Mouse (Mus musculus): ENCODE results near the gene Ckap4.

The Ckap4 gene

DNA sequence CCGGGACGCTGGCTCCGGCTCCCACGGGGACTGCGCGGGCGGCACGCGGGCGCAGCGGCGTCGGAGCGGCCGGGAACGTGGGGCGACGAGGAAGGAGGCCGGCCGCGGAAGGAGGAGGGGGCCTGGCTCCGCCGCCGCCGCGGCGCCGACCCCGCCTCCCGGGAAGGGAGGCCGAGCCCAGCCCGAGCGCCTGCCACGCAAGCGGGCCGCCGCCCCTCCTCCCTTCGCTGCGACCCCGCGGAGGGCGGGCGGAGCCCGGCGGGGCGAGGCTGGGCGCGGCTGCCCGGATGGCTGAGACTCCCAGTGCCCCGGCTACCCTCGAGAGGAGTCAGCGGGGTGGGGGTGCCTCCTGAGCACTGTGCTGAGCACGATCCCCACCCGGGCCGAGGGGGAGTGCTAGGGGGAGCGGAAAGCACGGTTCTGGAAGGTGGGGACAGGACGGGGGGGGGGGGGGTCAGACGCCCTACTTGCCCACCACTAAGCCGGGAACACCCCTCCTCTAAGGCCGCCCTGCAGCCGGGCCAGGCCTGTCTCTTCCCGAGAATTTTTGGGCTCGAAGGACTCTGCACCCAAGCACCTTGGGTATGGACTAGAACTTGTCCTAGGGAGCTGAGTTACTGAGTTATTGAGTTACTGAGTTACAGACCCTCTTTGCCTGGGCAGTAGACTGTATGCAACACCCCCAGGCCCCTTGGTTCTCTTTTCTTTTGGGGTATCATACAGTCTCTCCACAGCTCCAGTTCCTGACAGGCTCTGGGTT lies at the start of gene Ckap4:
TSS of gene Ckap4 (minus strand) at position 151 of the 760 bp plus-strand sequence.
- DNase-seq (ENCODE audit: low read depth, low spot score) = peak; percentile 65

DNA sequence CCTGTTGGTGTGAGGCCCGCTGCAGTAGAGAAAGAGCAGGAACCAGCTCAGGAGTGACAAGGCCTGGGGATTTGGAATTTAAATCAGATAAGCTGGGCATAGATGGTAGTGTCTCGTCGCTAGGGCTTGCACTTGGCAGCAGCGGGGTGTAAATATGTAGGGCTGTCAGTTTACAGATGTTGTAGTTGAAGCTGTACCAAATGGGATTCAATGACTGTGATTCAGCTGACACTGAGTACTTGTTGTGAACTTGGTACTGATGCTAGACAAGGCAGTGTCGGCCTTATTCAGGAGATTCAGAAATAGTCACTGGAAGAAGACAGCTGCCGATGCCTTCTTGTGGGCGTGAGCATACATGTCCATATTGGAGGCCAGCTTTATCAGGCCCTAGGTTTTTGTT lies 48.4 kb upstream of the Ckap4 start:
- DNase-seq (ENCODE audit: low read depth, low spot score) = no peak

DNA sequence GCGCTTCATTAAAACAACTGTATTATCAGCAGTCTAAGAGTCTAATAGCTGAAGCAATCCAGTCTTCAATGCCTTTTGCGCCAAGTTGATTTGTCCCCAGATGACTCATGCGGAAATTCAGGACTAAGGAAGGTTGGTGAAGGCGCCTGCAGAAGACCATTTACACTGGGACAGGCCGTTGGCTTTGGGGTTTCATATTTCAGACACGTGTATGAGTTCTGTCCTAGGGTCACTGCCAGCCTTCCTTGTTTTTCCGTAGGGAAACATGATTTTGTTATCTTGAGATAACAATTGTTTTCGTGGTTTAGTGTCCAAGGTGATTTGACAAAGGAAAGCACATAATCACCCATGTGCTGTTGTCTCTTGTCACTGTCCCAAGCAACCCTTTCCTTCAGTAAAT lies 47.3 kb upstream of the Ckap4 start:
- no peak for DNase-seq (ENCODE audit: low read depth, low spot score)

DNA sequence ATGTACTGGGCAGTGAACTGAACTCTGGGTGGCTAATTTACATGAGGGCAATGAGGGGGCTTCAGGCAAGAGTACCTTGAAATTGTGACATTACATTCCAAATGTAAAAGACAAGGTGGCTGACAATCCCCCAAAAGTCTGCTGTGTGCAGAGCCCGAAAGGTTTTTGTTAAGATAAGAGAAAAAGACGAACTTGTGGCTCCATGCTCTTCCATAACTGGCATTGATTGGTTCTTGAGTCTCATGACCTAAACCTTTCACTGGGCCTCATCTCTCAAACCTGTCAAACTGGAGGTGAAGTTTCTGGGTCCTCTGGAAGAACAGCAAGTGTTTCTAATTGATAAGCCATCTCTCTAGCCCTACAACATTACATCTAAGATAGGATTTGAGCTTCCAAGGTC lies 45.7 kb upstream of the Ckap4 start:
- DNase-seq (ENCODE audit: low read depth, low spot score) = no peak

DNA sequence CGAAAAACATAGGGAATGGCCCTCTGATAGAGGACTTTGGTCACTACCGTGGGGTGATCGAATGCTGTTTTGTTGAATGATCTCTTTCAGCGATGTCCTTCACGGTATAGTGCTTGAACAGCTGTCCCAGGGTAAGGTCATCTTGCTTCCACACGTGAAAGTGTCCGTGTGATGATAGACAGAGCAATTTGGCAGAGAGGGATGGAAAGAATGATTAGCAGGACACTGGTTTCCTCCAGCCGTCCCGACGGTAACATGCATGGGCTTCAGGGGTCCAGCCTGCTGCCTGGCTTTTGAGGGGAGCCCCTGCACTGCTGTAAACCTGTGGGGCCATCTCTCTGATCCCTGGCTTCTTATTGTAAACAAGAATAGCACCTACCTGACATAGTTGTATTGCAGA lies 44.9 kb upstream of the Ckap4 start:
- no peak for DNase-seq (ENCODE audit: low read depth, low spot score)

DNA sequence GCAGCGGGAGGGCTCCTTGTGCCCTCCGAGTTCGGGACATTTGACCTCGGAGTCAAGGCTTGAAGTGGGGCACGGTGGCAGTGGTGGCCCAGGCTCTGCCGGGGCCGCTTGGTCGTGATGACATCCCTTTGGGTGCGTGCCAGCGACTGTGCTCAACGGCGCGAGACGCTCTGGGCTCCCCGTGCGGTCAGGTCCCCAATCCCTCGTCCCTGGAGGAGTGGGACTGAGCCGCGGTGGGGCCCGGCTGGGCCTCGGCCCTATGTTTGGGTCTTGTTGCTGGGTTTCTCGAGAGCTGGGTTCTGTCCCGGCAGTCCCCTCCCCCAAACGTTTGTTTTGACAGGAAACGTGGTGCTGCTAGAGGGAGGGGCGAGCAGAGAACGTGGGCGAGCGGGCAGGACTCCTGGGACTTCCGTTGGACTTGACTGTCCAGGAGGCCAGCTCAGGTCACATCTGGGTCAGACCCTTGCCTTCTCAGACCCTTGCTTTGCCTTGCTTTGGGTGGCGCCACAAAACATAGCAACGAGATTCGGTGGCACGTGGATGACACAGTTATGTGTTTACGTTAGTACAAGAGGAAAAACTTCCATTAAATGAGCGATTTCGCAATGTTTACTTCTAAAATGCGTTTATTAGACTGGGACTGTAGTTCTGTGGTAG lies 43.3 kb upstream of the Ckap4 start:
- DNase-seq (ENCODE audit: low read depth, low spot score) = peak; percentile 88

DNA sequence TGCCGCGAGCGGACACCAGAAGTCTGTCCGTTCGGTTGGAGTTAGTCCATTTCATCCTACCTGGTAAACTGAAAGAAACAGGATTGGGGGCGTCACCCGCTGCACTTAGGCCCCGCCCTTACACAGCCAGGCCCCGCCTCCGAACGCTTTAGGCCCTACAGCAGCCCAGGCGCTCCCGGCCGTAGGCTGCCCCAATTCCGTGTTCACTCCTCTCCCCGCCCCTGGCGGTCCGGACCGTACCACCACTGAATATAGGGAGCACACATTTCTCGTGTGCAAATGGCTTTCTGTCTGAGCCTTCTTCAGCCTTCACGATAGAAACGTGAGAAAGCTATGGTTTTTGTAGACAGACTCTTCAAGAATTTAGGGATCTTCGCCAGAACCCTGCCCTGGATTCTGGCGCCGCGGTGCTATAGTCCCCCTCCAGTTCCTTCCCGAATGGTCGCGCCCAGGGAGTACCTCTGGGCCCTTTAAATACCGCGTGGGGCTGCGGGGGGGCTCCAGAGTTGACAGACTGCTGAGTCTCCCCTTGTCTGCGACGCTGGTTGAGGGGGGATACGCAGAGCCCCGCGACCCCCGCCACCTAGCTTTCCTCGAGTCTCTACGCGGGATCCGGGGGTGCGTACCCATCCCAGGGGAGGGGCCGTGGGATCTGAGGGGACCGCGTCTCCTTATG lies 42.7 kb upstream of the Ckap4 start, which contains the start of gene Tcp11l2:
TSS of gene Tcp11l2 (plus strand) at position 232 of the 676 bp plus-strand sequence.
- peak; percentile 97 for DNase-seq (ENCODE audit: low read depth, low spot score)

DNA sequence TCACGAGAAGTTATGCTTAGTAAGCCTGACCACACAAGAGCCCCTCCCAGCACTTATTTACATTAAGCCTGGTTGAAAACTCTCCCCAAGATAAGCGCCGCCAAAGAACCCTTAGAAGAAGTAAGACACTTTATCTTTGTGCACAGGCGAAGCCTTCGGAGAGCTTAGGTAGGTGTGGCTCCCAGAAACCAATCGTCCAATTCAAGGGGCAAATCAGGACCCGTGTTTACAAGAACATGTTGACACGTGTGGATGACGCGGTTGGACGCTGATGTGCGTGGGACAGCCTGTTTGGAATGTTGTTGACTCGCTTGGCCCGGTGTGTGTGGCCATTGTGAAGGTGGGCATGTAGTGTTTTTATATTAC lies 42.1 kb upstream of the Ckap4 start:
- DNase-seq (ENCODE audit: low read depth, low spot score) = no peak

DNA sequence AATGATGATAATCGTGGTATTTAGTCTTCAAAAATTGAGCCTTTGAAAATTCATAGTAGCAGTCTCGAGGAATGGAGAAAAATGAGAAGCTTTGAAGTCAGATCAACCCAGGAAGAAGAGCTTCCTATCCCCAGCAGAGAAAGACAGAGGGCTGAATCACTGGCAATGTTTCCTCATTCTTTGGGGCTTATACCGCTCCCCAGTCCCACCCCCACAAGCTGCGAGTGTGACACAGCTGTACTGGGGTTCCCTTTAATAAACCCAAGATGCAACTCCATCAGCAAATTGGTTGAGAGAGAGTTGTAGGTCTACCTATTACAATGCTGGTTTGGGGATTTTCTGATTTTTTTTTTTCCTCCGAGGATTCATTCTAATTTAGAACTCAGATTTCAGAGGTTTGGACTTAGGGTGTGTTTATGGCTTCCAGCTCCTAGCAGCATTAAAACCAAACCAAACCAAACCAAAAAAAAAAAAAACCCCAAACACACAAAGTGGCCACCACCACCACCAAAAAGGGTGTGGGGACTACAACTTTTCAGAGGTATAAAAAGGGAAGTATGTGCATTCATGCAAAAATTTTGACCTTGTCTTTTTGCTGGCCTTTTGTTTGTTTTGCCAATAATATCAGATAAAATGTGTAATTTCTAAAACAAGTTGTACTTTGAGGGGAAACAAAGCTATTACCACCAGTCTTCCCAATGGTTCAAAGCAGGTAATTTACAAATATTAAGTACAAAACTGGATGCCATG lies 40.0 kb upstream of the Ckap4 start:
- no peak for DNase-seq (ENCODE audit: low read depth, low spot score)

DNA sequence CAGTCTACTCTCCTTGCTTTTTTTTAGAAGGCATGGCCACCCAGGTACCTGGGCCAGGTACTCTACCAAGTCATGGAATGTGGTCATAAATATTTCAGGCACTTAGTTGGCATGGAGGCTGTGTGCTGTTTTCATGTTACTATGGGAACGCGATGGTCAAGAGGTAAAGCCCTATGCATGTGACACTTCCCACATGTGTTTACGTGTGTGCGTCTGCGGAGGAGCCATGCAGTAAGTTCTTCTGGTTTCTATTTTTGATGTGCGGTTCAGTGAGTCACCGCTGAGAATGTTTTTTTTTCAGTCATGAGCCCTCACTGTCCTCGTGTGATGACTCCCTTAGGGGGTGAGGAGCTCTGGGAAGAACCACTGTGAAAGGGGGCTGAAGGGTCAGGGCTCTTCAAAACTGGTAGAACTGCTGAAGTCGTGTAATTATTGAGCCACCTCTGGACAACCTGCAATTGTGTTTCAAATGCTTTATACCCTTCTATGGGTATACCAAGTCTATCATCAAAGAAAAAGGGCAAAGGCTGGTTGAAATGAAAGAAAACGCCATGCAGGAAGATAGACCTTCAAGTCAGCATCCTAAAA lies 37.3 kb upstream of the Ckap4 start:
- peak; percentile 19 for DNase-seq (ENCODE audit: low read depth, low spot score)

DNA sequence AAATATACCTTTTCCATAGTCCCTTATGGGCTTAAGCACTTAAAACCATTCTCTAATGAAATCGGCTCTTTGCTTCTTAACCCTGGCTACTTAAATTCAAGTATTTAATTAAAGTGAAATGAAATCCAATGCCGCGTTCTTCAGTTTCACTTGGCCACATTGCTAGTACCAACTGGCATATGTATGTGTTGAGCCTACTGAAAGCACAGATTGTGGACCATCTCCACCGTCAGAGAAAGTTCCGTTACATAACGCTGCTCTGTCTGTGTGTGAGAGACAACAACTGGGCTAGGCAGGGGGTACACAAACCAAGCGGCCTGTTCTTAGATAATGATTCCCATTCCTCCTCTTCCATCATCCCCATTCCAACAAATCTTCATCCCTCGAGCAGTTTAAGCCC lies 30.6 kb upstream of the Ckap4 start:
- no peak for DNase-seq (ENCODE audit: low read depth, low spot score)

DNA sequence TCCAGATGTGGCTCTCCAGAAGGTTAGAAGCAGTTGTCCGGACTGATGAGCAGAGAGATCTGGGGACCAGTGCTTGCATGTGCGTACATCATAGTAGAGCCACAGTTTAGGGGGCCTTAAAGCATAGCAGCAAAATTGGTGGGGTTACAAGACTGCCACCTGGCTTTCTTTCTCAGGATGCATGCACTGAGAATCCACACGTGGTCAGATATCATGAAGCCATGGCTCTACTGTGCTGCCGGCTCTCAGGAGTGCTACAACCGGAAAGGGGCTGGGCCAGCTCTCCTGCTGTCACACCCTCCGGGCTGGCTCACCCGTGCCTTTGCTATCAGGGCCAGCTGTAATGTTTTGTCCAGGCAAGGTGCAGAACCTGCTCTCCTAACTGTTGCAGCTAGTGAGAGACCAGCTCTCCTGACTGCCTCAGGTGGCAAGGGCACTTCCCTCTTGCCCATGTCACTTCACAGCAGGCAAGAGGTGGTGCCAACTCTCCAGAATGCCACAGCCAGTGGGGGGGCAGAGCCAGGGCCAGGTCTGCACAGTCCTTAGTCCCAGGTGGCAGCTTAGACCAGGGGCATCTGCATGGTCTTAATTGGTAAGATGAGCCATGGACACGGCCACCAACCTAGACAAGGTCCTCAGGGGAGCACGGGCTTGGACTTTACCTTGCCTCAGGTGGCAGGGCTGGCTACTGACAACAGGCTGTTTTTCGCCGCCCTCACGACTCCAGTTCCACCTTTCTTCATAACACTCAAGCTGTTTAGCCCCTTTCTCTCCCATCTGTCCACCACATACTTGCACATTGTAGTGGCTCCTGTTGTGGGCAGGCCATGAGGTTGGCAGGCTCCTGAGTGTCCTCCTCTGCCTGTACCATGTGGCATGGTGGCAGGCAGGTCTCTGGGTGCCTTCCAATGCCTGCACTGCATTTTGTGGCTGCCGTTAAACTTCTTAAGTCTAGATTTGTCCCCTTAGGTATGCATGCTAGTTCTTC lies 29.0 kb upstream of the Ckap4 start:
- DNase-seq (ENCODE audit: low read depth, low spot score) = peak; percentile 59

DNA sequence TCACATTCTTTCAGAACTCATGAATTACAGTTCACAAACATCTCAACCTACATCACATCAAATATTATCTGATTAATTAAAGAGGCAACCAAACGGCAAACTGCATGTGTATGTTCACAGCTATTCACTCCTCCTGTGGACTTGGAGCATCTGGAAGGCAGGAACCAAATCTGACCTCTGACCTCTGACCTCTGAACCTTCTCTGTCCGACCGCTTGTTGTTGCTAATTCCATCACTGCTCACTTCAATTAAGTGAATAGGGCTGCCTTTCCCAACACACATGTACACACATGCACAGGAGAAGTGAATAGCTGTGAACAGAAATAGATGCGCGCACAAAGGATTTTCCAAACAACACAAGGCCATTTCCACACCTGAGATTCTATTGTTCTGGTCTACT lies 28.3 kb upstream of the Ckap4 start:
- no peak for DNase-seq (ENCODE audit: low read depth, low spot score)

DNA sequence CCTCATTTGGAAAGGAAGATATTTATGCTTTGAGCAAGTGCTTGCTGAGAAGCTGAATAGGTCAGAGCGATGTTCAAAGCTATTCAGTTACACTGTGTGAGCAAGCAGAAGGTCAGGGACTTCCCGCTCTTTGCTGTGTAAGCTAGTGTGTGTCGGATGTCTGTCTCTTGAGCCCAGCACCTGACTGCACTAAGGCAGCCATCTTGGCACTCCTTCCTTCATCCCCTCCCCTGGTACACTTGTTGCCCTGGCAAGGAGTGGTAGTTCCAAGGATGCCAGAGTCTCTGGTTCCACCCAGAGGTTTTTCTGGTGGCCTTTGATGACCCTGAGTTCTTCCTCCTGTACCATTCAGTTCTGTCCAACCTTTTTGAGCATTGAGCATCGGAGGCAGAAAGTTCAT lies 26.1 kb upstream of the Ckap4 start:
- no peak for DNase-seq (ENCODE audit: low read depth, low spot score)

DNA sequence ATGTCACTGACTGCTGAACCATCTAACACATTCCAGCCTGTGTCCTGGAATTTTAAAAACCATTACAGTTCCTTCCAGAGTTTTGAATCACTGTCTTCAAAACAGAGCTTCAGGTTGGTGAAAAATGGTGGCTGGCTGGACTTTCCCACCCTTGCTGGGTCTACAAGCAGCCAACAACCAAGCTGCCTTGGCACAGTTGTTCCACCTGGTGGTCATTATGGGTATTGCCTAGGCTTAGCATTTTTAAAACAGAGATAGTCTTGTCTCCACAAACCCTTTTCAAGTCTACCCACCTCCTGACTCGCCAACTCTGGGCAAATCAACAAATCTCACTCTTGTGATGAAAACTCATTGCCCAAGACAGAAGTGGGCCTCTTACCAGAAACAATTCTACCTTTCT lies 24.6 kb upstream of the Ckap4 start:
- DNase-seq (ENCODE audit: low read depth, low spot score) = peak; percentile 51

DNA sequence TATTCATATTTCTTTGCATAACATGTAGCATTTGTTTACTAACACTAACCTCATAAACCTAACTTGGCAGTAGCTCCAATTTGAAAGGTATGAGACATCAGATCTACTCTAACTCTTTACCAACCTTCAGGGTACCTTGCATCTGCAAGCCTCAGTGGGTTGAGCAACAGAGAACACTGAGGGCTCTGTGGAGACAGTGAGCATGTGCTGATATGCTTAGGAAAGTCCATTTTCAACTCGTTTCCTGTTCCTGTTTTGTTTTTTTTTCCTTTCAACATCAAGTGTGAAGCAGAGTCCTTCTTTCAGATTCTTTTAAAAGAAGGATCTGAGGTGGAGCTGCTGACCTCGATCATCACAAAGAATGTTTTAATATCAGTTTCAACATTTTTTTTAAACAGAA lies 22.3 kb upstream of the Ckap4 start:
- no peak for DNase-seq (ENCODE audit: low read depth, low spot score)

DNA sequence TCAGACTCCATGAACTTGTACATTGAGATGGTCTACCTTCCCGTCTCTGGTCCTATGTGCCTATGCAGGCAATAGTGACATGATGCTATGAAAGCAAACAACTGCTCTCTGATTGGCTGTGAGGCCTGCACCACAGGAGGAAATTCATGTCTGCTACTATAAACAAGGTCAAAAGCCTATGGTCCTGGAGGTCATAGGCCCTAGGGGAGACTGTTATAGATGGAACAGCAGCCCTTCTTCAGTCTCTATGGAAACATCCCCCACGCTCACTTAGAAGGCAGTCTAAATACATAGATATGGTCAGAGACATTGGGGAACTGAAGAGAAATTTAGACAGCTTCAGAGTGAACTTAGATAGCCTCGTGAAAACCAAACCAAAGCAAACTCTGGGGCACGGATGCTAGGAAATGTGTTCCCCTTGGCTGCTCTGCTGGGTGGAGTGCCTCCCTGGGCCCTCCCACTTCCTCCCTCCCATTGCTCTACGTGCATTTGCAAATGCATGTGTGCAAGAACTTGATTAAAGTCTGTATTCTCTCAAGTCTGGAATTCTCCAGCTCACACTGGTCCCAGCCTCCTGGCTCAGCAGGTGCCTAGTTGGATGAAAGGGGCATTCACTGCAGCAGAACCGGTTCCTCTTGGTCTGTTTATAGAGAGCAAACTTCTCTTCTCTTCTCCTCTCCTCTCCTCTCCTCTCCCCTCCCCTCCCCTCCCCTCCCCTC lies 20.6 kb upstream of the Ckap4 start:
- peak; percentile 19 for DNase-seq (ENCODE audit: low read depth, low spot score)

DNA sequence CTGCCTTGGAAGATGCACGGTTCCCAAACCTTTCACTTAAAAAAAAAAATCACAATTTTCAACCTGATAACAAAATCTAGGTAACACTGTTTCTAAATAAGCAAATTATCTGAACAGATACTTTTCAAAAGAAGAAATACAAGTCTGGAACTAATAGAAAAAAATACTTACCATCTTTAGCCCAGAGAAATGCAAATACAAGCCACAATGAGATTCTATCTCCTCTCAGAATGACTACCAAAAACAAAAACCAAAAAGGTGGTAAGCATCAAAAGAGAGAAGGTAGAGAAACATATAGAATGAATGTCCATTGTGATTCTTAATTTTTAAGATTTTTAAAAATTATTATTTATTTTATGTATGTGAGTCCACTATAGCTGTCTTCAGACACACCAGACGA lies 18.6 kb upstream of the Ckap4 start:
- no peak for DNase-seq (ENCODE audit: low read depth, low spot score)

DNA sequence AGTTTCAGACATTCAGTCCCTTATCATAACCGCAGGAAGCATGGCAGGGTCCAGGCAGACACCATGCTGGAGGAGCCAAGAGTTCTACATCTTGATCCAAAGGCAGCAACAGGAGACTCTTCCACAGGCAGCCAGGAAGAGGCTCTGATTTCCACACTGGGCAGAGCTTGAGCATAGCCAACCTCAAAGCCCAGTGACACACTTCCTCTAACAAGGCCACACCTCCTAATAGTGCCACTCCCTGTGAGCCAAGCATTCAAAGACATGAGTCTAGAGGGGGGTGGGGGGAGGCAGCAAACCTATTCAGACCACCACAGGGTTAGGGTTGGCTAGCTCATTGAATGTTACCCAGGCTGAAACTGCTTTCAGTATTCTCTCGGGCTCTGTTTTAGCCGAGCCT lies 18.0 kb upstream of the Ckap4 start:
- no peak for DNase-seq (ENCODE audit: low read depth, low spot score)

DNA sequence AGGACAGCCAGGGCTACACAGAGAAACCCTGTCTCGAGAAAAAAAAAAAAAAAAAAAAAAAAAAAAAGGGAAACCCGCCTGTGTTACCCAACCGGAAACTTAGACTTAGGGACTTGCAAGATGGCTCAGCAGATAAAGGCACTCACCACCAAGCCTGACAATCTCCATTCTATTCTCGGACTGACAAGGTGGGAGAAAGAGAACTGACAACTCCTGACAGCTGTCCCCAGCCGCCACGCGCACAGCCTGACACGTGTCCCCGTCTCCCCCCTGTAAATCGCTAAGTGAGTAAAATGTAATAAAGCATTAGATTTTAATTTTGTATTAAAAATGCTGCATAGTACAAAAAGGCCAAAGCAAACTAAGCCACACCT lies 16.0 kb upstream of the Ckap4 start:
- no peak for DNase-seq (ENCODE audit: low read depth, low spot score)
